Mouse (Mus musculus): ENCODE measurements around the gene Cacna1c. TPM values are rescaled to one million over a fixed set of nuclear protein-coding genes. Genes with fewer than 3 reads are reported as not detected.

Cacna1c gene
- polyA plus RNA-seq, 1 experiment from 2014 or later = 2.3 TPM

- WGBS = 70% methylated on average over 1 of the region's 1 CpGs
- Histone ChIP-seq H3K9me3 (ENCODE audit: control insufficient read depth, low read length) (no peaks in the 10 kb centered on the region), H3K27ac (ENCODE audit: low read depth, low read length) (no peak overlapping the region), H3K4me3 (ENCODE audit: low read depth, low read length) (no peak overlapping the region), H3K27me3 (replicated peaks; ENCODE audit: control insufficient read depth, insufficient read depth, low read length) (no peaks in the 10 kb centered on the region), H3K9ac (ENCODE audit: low read depth, low read length) (no peak overlapping the region), H3K4me1 (replicated peaks; ENCODE audit: control insufficient read depth, insufficient read depth, low read length) (no peaks in the 10 kb centered on the region), H3K36me3 (ENCODE audit: control insufficient read depth, insufficient read depth, low read length) (no peaks in the 10 kb centered on the region), H3K4me2 (no peak overlapping the region)
- DNase-seq (ENCODE audit: low spot score) = no peak
- ATAC-seq (replicated peaks; ENCODE audit: low FRiP score) = no peak
These were observed 311.3 kb downstream of the Cacna1c start for GRCm38 (mm10) chr6:118884961-118885360.

GRCm38 (mm10) chr6:118884073-118884551, 312.1 kb downstream of the Cacna1c start:
- Histone ChIP-seq H3K4me2 (no peak overlapping the region), H3K4me1 (replicated peaks; ENCODE audit: control insufficient read depth, insufficient read depth, low read length) (no peaks in the 10 kb centered on the region), H3K36me3 (ENCODE audit: control insufficient read depth, insufficient read depth, low read length) (no peaks in the 10 kb centered on the region), H3K27me3 (replicated peaks; ENCODE audit: control insufficient read depth, insufficient read depth, low read length) (no peaks in the 10 kb centered on the region), H3K27ac (ENCODE audit: low read depth, low read length) (no peak overlapping the region), H3K9ac (ENCODE audit: low read depth, low read length) (no peak overlapping the region), H3K4me3 (ENCODE audit: low read depth, low read length) (no peak overlapping the region), H3K9me3 (ENCODE audit: control insufficient read depth, low read length) (no peaks in the 10 kb centered on the region)
- DNase-seq (ENCODE audit: low spot score) (no peak), ATAC-seq (replicated peaks; ENCODE audit: low FRiP score) (no peak)
- 71% methylated on average over 8 of the region's 8 CpGs for WGBS

GRCm38 (mm10) chr6:118876204-118876603, 320.0 kb downstream of the Cacna1c start:
- Histone ChIP-seq H3K9me3 (ENCODE audit: control insufficient read depth, low read length) (no peaks in the 10 kb centered on the region), H3K27me3 (replicated peaks; ENCODE audit: control insufficient read depth, insufficient read depth, low read length) (no peaks in the 10 kb centered on the region), H3K4me3 (ENCODE audit: low read depth, low read length) (no peak overlapping the region), H3K36me3 (ENCODE audit: control insufficient read depth, insufficient read depth, low read length) (no peaks in the 10 kb centered on the region), H3K9ac (ENCODE audit: low read depth, low read length) (no peak overlapping the region), H3K27ac (ENCODE audit: low read depth, low read length) (no peak overlapping the region), H3K4me2 (no peak overlapping the region), H3K4me1 (replicated peaks; ENCODE audit: control insufficient read depth, insufficient read depth, low read length) (no peaks in the 10 kb centered on the region)
- no peak for ATAC-seq (replicated peaks; ENCODE audit: low FRiP score)
- DNase-seq (ENCODE audit: low spot score) = no peak
- 61% methylated on average over 2 of the region's 2 CpGs for WGBS

- Histone ChIP-seq H3K9ac (ENCODE audit: low read depth, low read length) (no peak overlapping the region), H3K9me3 (ENCODE audit: control insufficient read depth, low read length) (no peaks in the 10 kb centered on the region), H3K27me3 (replicated peaks; ENCODE audit: control insufficient read depth, insufficient read depth, low read length) (no peaks in the 10 kb centered on the region), H3K36me3 (ENCODE audit: control insufficient read depth, insufficient read depth, low read length) (no peaks in the 10 kb centered on the region), H3K4me3 (ENCODE audit: low read depth, low read length) (no peak overlapping the region), H3K4me1 (replicated peaks; ENCODE audit: control insufficient read depth, insufficient read depth, low read length) (no peaks in the 10 kb centered on the region), H3K27ac (ENCODE audit: low read depth, low read length) (no peak overlapping the region), H3K4me2 (no peak overlapping the region)
- ATAC-seq (replicated peaks; ENCODE audit: low FRiP score) (no peak), DNase-seq (ENCODE audit: low spot score) (no peak)
- WGBS = 71% methylated on average over 7 of the region's 7 CpGs
These were observed 325.9 kb downstream of the Cacna1c start for GRCm38 (mm10) chr6:118870241-118870841.

- H3K9ac ChIP-seq (ENCODE audit: low read depth, low read length) = no peak overlapping the region
- 84% methylated on average over 7 of the region's 7 CpGs for WGBS
- no peaks in the 10 kb centered on the region for H3K9me3 ChIP-seq (ENCODE audit: control insufficient read depth, low read length)
- DNase-seq (ENCODE audit: low spot score) (no peak), ATAC-seq (replicated peaks; ENCODE audit: low FRiP score) (no peak)
- H3K36me3 ChIP-seq (ENCODE audit: control insufficient read depth, insufficient read depth, low read length) = no peaks in the 10 kb centered on the region
- no peak overlapping the region for H3K4me3 ChIP-seq (ENCODE audit: low read depth, low read length)
- no peak overlapping the region for H3K27ac ChIP-seq (ENCODE audit: low read depth, low read length)
- no peaks in the 10 kb centered on the region for H3K4me1 ChIP-seq (replicated peaks; ENCODE audit: control insufficient read depth, insufficient read depth, low read length)
- H3K4me2 ChIP-seq = no peak overlapping the region
- no peaks in the 10 kb centered on the region for H3K27me3 ChIP-seq (replicated peaks; ENCODE audit: control insufficient read depth, insufficient read depth, low read length)
These were observed 328.8 kb downstream of the Cacna1c start for GRCm38 (mm10) chr6:118867384-118867783.

GRCm38 (mm10) chr6:118866889-118867288, 329.3 kb downstream of the Cacna1c start:
- Histone ChIP-seq H3K9ac (ENCODE audit: low read depth, low read length) (no peak overlapping the region), H3K4me2 (no peak overlapping the region), H3K4me3 (ENCODE audit: low read depth, low read length) (no peak overlapping the region), H3K9me3 (ENCODE audit: control insufficient read depth, low read length) (no peaks in the 10 kb centered on the region), H3K27ac (ENCODE audit: low read depth, low read length) (no peak overlapping the region), H3K4me1 (replicated peaks; ENCODE audit: control insufficient read depth, insufficient read depth, low read length) (no peaks in the 10 kb centered on the region), H3K27me3 (replicated peaks; ENCODE audit: control insufficient read depth, insufficient read depth, low read length) (no peaks in the 10 kb centered on the region), H3K36me3 (ENCODE audit: control insufficient read depth, insufficient read depth, low read length) (no peaks in the 10 kb centered on the region)
- ATAC-seq (replicated peaks; ENCODE audit: low FRiP score) (no peak), DNase-seq (ENCODE audit: low spot score) (no peak)
- 75% methylated on average over 3 of the region's 3 CpGs for WGBS

GRCm38 (mm10) chr6:118865777-118866380, 330.3 kb downstream of the Cacna1c start:
- 75% methylated on average over 5 of the region's 5 CpGs for WGBS
- Histone ChIP-seq H3K9me3 (ENCODE audit: control insufficient read depth, low read length) (no peaks in the 10 kb centered on the region), H3K4me1 (replicated peaks; ENCODE audit: control insufficient read depth, insufficient read depth, low read length) (no peaks in the 10 kb centered on the region), H3K27me3 (replicated peaks; ENCODE audit: control insufficient read depth, insufficient read depth, low read length) (no peaks in the 10 kb centered on the region), H3K27ac (ENCODE audit: low read depth, low read length) (no peak overlapping the region), H3K4me3 (ENCODE audit: low read depth, low read length) (no peak overlapping the region), H3K4me2 (no peak overlapping the region), H3K9ac (ENCODE audit: low read depth, low read length) (no peak overlapping the region), H3K36me3 (ENCODE audit: control insufficient read depth, insufficient read depth, low read length) (no peaks in the 10 kb centered on the region)
- no peak for ATAC-seq (replicated peaks; ENCODE audit: low FRiP score)
- no peak for DNase-seq (ENCODE audit: low spot score)

- no peaks in the 10 kb centered on the region for H3K27me3 ChIP-seq (replicated peaks; ENCODE audit: control insufficient read depth, insufficient read depth, low read length)
- no peak overlapping the region for H3K27ac ChIP-seq (ENCODE audit: low read depth, low read length)
- no peak overlapping the region for H3K4me2 ChIP-seq
- ATAC-seq (replicated peaks; ENCODE audit: low FRiP score) (no peak), DNase-seq (ENCODE audit: low spot score) (no peak)
- H3K36me3 ChIP-seq (ENCODE audit: control insufficient read depth, insufficient read depth, low read length) = no peaks in the 10 kb centered on the region
- H3K4me3 ChIP-seq (ENCODE audit: low read depth, low read length) = no peak overlapping the region
- H3K4me1 ChIP-seq (replicated peaks; ENCODE audit: control insufficient read depth, insufficient read depth, low read length) = no peaks in the 10 kb centered on the region
- whole genome bisulfite sequencing = 73% methylated on average over 18 of the region's 18 CpGs
- no peaks in the 10 kb centered on the region for H3K9me3 ChIP-seq (ENCODE audit: control insufficient read depth, low read length)
- no peak overlapping the region for H3K9ac ChIP-seq (ENCODE audit: low read depth, low read length)
These were observed 331.3 kb downstream of the Cacna1c start for GRCm38 (mm10) chr6:118864696-118865620.
